14 mouse cellular contexts compared by ENCODE assay signal in genomic region chr1:58720090-58720489, GRCm38 (mm10). TPM values are rescaled to one million over a fixed set of nuclear protein-coding genes. Genes with fewer than 3 reads are reported as not detected.
DNase-seq lines count a peak whose midpoint lies in the region; ATAC-seq and TF ChIP-seq lines count a peak whose summit lies in the region.
"Had no signal": no experiment of that assay in that cellular context is flagged by ENCODE, and none has a peak within 500 bp of the region (broad histone marks: within the 10 kb centered on the region; RNA-seq: fewer than 3 reads in every experiment).

No protein-coding gene starts in this region.

- TF ChIP-seq EP300 in CH12.LX (IDR thresholded peaks at IDR 0.05; ENCODE audit: low read length): no peak

- TF ChIP-seq CTCF in CH12.LX (conservative IDR thresholded peaks at IDR 0.05 in 1 of 2, IDR thresholded peaks at IDR 0.05 in 1 of 2; ENCODE audit: low read depth in 2 of 2, low read length in 2 of 2): no peak
- TF ChIP-seq CTCF in embryonic fibroblast, embryonic 13.5 days (IDR thresholded peaks at IDR 0.05; ENCODE audit: borderline replicate concordance, insufficient read depth, low read length): no peak

- H3K9me3 ChIP-seq in heart, embryonic 15.5 days (replicated peaks): no peaks in the 10 kb centered on the region
- H3K9me3 ChIP-seq in CH12.LX (replicated peaks; ENCODE audit: low read length): no peaks in the 10 kb centered on the region
- H3K9me3 ChIP-seq in forebrain, embryonic 16.5 days (ENCODE audit: control insufficient read depth, low read length): no peaks in the 10 kb centered on the region
- H3K9me3 ChIP-seq: embryonic facial prominence, embryonic 12.5 days; hindbrain, embryonic 12.5 days; limb, embryonic 15.5 days had no signal

- H3K4me2 ChIP-seq in heart, embryonic 15.5 days: no peak overlapping the region
- peak overlapping the region; percentile 85; the same call in 1 of the 2 replicates for H3K4me2 ChIP-seq in CH12.LX (ENCODE audit: insufficient read depth, low read depth, poor library complexity, severe bottlenecking)
- no peak overlapping the region for H3K4me2 ChIP-seq in forebrain, embryonic 16.5 days (ENCODE audit: low read length)
- H3K4me2 ChIP-seq: embryonic facial prominence, embryonic 12.5 days; hindbrain, embryonic 12.5 days; limb, embryonic 15.5 days had no signal

- no peaks in the 10 kb centered on the region for H3K27me3 ChIP-seq in heart, embryonic 15.5 days
- no peaks in the 10 kb centered on the region for H3K27me3 ChIP-seq in CH12.LX (replicated peaks)
- H3K27me3 ChIP-seq in forebrain, embryonic 16.5 days (replicated peaks; ENCODE audit: control insufficient read depth, insufficient read depth, low read length): no peaks in the 10 kb centered on the region
- H3K27me3 ChIP-seq: embryonic facial prominence, embryonic 12.5 days; hindbrain, embryonic 12.5 days; limb, embryonic 15.5 days had no signal

- peaks cover 51% of the 10 kb centered on the region for H3K4me1 ChIP-seq in heart, embryonic 15.5 days (replicated peaks)
- H3K4me1 ChIP-seq in CH12.LX (ENCODE audit: control insufficient read depth in 1 of 2, insufficient read depth in 2 of 2): peaks cover 16 to 75% of the 10 kb centered on the region in 2 experiments
- H3K4me1 ChIP-seq in embryonic fibroblast, embryonic 13.5 days (ENCODE audit: control insufficient read depth, insufficient read depth, low read length): peaks cover 2% of the 10 kb centered on the region; the same call in 1 of the 2 replicates
- H3K4me1 ChIP-seq in forebrain, embryonic 16.5 days (replicated peaks; ENCODE audit: control insufficient read depth, insufficient read depth, low read length): peaks cover 4% of the 10 kb centered on the region
- H3K4me1 ChIP-seq: hindbrain, embryonic 12.5 days had no signal

- H3K27ac ChIP-seq in heart, embryonic 15.5 days: peak overlapping the region; percentile 10; the same call in 1 of the 2 replicates
- H3K27ac ChIP-seq in CH12.LX (ENCODE audit: insufficient read depth, low read depth): peak overlapping the region; percentile 76
- no peak overlapping the region for H3K27ac ChIP-seq in embryonic fibroblast, embryonic 13.5 days (ENCODE audit: insufficient read depth, low read length)
- peak overlapping the region; percentile 90 for H3K27ac ChIP-seq in macrophage
- no peak overlapping the region for H3K27ac ChIP-seq in forebrain, embryonic 16.5 days (ENCODE audit: low read length)
- H3K27ac ChIP-seq: embryonic facial prominence, embryonic 12.5 days; hindbrain, embryonic 12.5 days; limb, embryonic 15.5 days had no signal

- TF ChIP-seq RAD21 in CH12.LX (IDR thresholded peaks at IDR 0.05; ENCODE audit: low read depth, low read length): no peak

- H3K36me3 ChIP-seq in heart, embryonic 15.5 days: peaks cover 13% of the 10 kb centered on the region; the same call in 1 of the 2 replicates
- H3K36me3 ChIP-seq in CH12.LX (replicated peaks in 1 of 2; ENCODE audit: control insufficient read depth in 1 of 2, insufficient read depth in 1 of 2, low read length in 1 of 2) (peaks cover 15 to 37% of the 10 kb centered on the region in 2 experiments), macrophage (ENCODE audit: inconsistent target) (0 out of 2 replicates have a peak, but pooled peaks cover 6% of the 10 kb centered on the region)
- no peaks in the 10 kb centered on the region for H3K36me3 ChIP-seq in forebrain, embryonic 16.5 days (ENCODE audit: control insufficient read depth, insufficient read depth)

- no peak overlapping the region for H3K4me3 ChIP-seq in heart, embryonic 15.5 days
- H3K4me3 ChIP-seq in CH12.LX (replicated peaks in 1 of 3; ENCODE audit: low read depth in 2 of 3, low read length in 2 of 3, poor library complexity in 1 of 3): no peak overlapping the region
- H3K4me3 ChIP-seq in embryonic fibroblast, embryonic 13.5 days (ENCODE audit: insufficient read depth, low read length): no peak overlapping the region
- H3K4me3 ChIP-seq in macrophage (ENCODE audit: inconsistent target): no peak overlapping the region
- H3K4me3 ChIP-seq in forebrain, embryonic 16.5 days (replicated peaks; ENCODE audit: low read length): no peak overlapping the region
- H3K4me3 ChIP-seq: embryonic facial prominence, embryonic 12.5 days; hindbrain, embryonic 12.5 days; limb, embryonic 15.5 days had no signal

- H3K79me2 ChIP-seq in CH12.LX (replicated peaks; ENCODE audit: control insufficient read depth, extremely low read depth, insufficient read depth, poor library complexity, severe bottlenecking) (peaks cover 11% of the 10 kb centered on the region), macrophage (ENCODE audit: inconsistent target) (peaks cover 95% of the 10 kb centered on the region)

- no peak for DNase-seq in heart, postnatal 4 days
- DNase-seq in CH12.LX (ENCODE audit: extremely low read depth): no peak
- DNase-seq in frontal cortex, postnatal 25 days (ENCODE audit: low spot score in 2 of 2): no peak
- no peak for DNase-seq in ovary, postnatal 14 days (ENCODE audit: low spot score)
- DNase-seq: cerebellum, adult 8-10 months; kidney, postnatal 10 days had no signal

- dilution Hi-C loops in CH12.LX (cut with MboI; ENCODE audit: extremely low pct_ligation_motif_present, extremely low pct_unique_long_range_greater_than_20kb, low sequenced_read_pairs): no loop called here

- no peak overlapping the region for H3K9ac ChIP-seq in heart, embryonic 15.5 days
- no peak overlapping the region for H3K9ac ChIP-seq in CH12.LX (ENCODE audit: insufficient read depth, low read depth)
- no peak overlapping the region for H3K9ac ChIP-seq in forebrain, embryonic 16.5 days (replicated peaks; ENCODE audit: low read depth, low read length)
- H3K9ac ChIP-seq: embryonic facial prominence, embryonic 12.5 days; hindbrain, embryonic 12.5 days; limb, embryonic 15.5 days had no signal

- ATAC-seq in heart, embryonic 15.5 days (replicated peaks; ENCODE audit: insufficient number of reproducible peaks, insufficient read depth, low FRiP score, low read depth): no peak
- no peak for ATAC-seq in forebrain, embryonic 16.5 days

- TF ChIP-seq POLR2A in CH12.LX (IDR thresholded peaks at IDR 0.05; ENCODE audit: low read depth, low read length): 0 out of 2 replicates have a peak, but pooled peaks have one; percentile 23
- 0 out of 2 replicates have a peak, but pooled peaks have one; percentile 13 for TF ChIP-seq POLR2A in embryonic fibroblast, embryonic 13.5 days (IDR thresholded peaks at IDR 0.05; ENCODE audit: low read depth, low read length)

- in situ Hi-C loops in CH12.LX (cut with MboI; ENCODE audit: low pct_ligation_motif_present, low pct_unique_long_range_greater_than_20kb, low sequenced_read_pairs): no loop called here

- 83% methylated on average over 8 of the region's 8 CpGs for WGBS in heart, embryonic 15.5 days
- WGBS in macrophage (ENCODE audit: missing documents): 18% methylated on average over 8 of the region's 8 CpGs
- WGBS in forebrain, embryonic 16.5 days: 91% methylated on average over 8 of the region's 8 CpGs

TF ChIP-seq in CH12.LX, 34 proteins besides CTCF, POLR2A, EP300 and RAD21:
- TF ChIP-seq MAZ (IDR thresholded peaks at IDR 0.05; ENCODE audit: low read depth, low read length) (no peak), NELFE (IDR thresholded peaks at IDR 0.05; ENCODE audit: low read depth, low read length) (no peak), NRF1 (IDR thresholded peaks at IDR 0.05; ENCODE audit: low read depth, low read length) (no peak), BHLHE40 (IDR thresholded peaks at IDR 0.05; ENCODE audit: low read depth, low read length) (no peak), E2F4 (IDR thresholded peaks at IDR 0.05; ENCODE audit: insufficient replicate concordance, low read depth, low read length) (no peak), POLR2AphosphoS2 (IDR thresholded peaks at IDR 0.05; ENCODE audit: low read depth, low read length) (0 out of 2 replicates have a peak, but pooled peaks have one; percentile 4), ZNF384 (IDR thresholded peaks at IDR 0.05; ENCODE audit: low read depth, low read length) (no peak), MAX (IDR thresholded peaks at IDR 0.05; ENCODE audit: low read length) (no peak)
TF ChIP-seq in CH12.LX: peak in this region for 1.

RNA-seq across cellular contexts. Expression of gene Cflar, which starts 8.8 kb away (rescaled TPM):
- 37.0 and 37.7 TPM in 2 replicates for polyA plus RNA-seq in heart, embryonic 15.5 days (2015; fragmentation: Nextera tagmentation; extraction: Ambion mirVana)
- 10 to 100 TPM; 52.1 to 63.0 TPM for total RNA-seq in heart, postnatal 4 days (2021)
- total RNA-seq in CH12.LX (2012; rRNA removed): 46.8 and 49.2 TPM in 2 replicates
- total RNA-seq in CH12.LX (2014; rRNA removed): 81.1 and 82.0 TPM in 2 replicates
- polyA plus RNA-seq in CH12.LX (2012; ENCODE audit: insufficient read length, low read depth): 28.3 and 35.7 TPM in 2 replicates
- 51.2 and 68.0 TPM in 2 replicates for polyA plus RNA-seq in embryonic fibroblast, embryonic 13.5 days (2011; ENCODE audit: insufficient read length, low read depth, missing spikeins)
- total RNA-seq in macrophage (2018; cell fraction: chromatin; rRNA removed): 1,000 to 10,000 TPM in 14 of 26 experiments, 100 to 1,000 TPM in 12; 263 to 1,825 (median 1,068) TPM
- total RNA-seq in macrophage (2018; cell fraction: cytosol; rRNA removed): 100 to 1,000 TPM in 22 of 26 experiments, 10 to 100 TPM in 4; 87.0 to 559 (median 288) TPM
- total RNA-seq in macrophage (2018; cell fraction: nucleus; rRNA removed): 1,000 to 10,000 TPM in 17 of 26 experiments, 100 to 1,000 TPM in 9; 365 to 1,587 (median 1,196) TPM
- polyA plus RNA-seq in macrophage (2018): 53.3 to 68.2 TPM (median 67.9 TPM) in 3 replicates
- 15.8 and 18.1 TPM in 2 replicates for polyA plus RNA-seq in forebrain, embryonic 16.5 days (2015; fragmentation: Nextera tagmentation; extraction: Ambion mirVana)

RNA-seq across cellular contexts. Expression of gene Als2cr12, which starts 24.3 kb away (rescaled TPM):
- not detected in 2 replicates for polyA plus RNA-seq in heart, embryonic 15.5 days (2015; fragmentation: Nextera tagmentation; extraction: Ambion mirVana)
- total RNA-seq in heart, postnatal 4 days (2021): not detected
- total RNA-seq in CH12.LX (2012; rRNA removed) (not detected in 2 replicates), CH12.LX (2014; rRNA removed) (not detected in 2 replicates)
- polyA plus RNA-seq in CH12.LX (2012; ENCODE audit: insufficient read length, low read depth) (0.22 and 0.33 TPM in 2 replicates), macrophage (2018) (not detected in 3 replicates)
- 0.55 TPM in 1 of 2 replicates, not detected in the other for polyA plus RNA-seq in embryonic fibroblast, embryonic 13.5 days (2011; ENCODE audit: insufficient read length, low read depth, missing spikeins)
- total RNA-seq in macrophage (2018; cell fraction: chromatin; rRNA removed): not detected
- total RNA-seq in macrophage (2018; cell fraction: cytosol; rRNA removed): not detected
- total RNA-seq in macrophage (2018; cell fraction: nucleus; rRNA removed): not detected
- polyA plus RNA-seq in forebrain, embryonic 16.5 days (2015; fragmentation: Nextera tagmentation; extraction: Ambion mirVana): not detected in 2 replicates
- polyA plus RNA-seq: activated CD4-positive, CD25-positive, alpha-beta regulatory T cell, adult 4 months; embryonic facial prominence, embryonic 12.5 days; hindbrain, embryonic 12.5 days had no signal

Comparison
In these comparisons a context has a peak if more than half of its experiments do, and no peak if none do; other contexts are left out.
1. H3K27ac ChIP-seq: peak in heart, embryonic 15.5 days (single experiment), CH12.LX (single experiment) and macrophage (single experiment); none in embryonic fibroblast, embryonic 13.5 days (single experiment) and forebrain, embryonic 16.5 days (single experiment).